Mouse (Mus musculus) embryonic facial prominence, embryonic 12.5 days (tissue): ENCODE data around the gene Cramp1l. TPM values are rescaled to one million over a fixed set of nuclear protein-coding genes. Genes with fewer than 3 reads are reported as not detected.
A peak's percentile ranks its signal among the peaks of the same experiment; 100 is the strongest.

Experiments used
- ATAC-seq: fragments of 200-750 bp; cut with Nextera tagmentation; 2 replicates; pipeline ENCODE4 v1.8.0; 2017; ENCODE audit not compliant: insufficient number of reproducible peaks, insufficient read depth, low FRiP score, low TSS enrichment
- H3K27ac ChIP-seq: fragments of 300-500 bp; sonication (generic); 2 replicates; pipeline ENCODE4 v1.5.1; 2016; ENCODE audit warnings: mild to moderate bottlenecking
- H3K27me3 ChIP-seq: fragments of 300-500 bp; sonication (generic); 2 replicates; pipeline ENCODE4 v1.6.1; 2016; ENCODE audit warnings: mild to moderate bottlenecking, moderate library complexity
- H3K36me3 ChIP-seq: fragments of 300-500 bp; sonication (generic); 2 replicates; pipeline ENCODE4 v1.6.1; 2016; ENCODE audit warnings: mild to moderate bottlenecking
- H3K4me1 ChIP-seq: fragments of 300-500 bp; sonication (generic); 2 replicates; pipeline ENCODE4 v1.6.1; 2016
- H3K4me2 ChIP-seq: fragments of 300-500 bp; sonication (generic); replicated peaks from 2 replicates; pipeline ENCODE4 v1.6.1; 2016; ENCODE audit warnings: mild to moderate bottlenecking, moderate library complexity
- H3K4me3 ChIP-seq: fragments of 300-500 bp; sonication (generic); 2 replicates; pipeline ENCODE4 v1.5.1; 2016; ENCODE audit warnings: mild to moderate bottlenecking
- H3K9ac ChIP-seq: fragments of 300-500 bp; sonication (generic); 2 replicates; pipeline ENCODE4 v1.6.1; 2016; ENCODE audit warnings: mild to moderate bottlenecking, moderate library complexity
- H3K9me3 ChIP-seq: fragments of 300-500 bp; sonication (generic); 2 replicates; pipeline ENCODE4 v1.6.1; 2016; ENCODE audit warnings: mild to moderate bottlenecking, moderate library complexity
- WGBS: fragments of 180-500 bp; shearing (Covaris S2); methylation state at CpG from one replicate; pipeline ENCODE4 v1.1.7; 2016; 5-methylcytosine and 5-hydroxymethylcytosine counted together
- polyA plus RNA-seq: library from polyadenylated mRNA; unstranded; fragments of >200 nt; fragmentation: Nextera tagmentation; extraction: Ambion mirVana; gene quantifications from 2 replicates; pipeline ENCODE4 v1.2.1, GENCODE M21; 2016

Gene Cramp1l
- 10.5 and 12.0 TPM in 2 replicates for polyA plus RNA-seq

DNA sequence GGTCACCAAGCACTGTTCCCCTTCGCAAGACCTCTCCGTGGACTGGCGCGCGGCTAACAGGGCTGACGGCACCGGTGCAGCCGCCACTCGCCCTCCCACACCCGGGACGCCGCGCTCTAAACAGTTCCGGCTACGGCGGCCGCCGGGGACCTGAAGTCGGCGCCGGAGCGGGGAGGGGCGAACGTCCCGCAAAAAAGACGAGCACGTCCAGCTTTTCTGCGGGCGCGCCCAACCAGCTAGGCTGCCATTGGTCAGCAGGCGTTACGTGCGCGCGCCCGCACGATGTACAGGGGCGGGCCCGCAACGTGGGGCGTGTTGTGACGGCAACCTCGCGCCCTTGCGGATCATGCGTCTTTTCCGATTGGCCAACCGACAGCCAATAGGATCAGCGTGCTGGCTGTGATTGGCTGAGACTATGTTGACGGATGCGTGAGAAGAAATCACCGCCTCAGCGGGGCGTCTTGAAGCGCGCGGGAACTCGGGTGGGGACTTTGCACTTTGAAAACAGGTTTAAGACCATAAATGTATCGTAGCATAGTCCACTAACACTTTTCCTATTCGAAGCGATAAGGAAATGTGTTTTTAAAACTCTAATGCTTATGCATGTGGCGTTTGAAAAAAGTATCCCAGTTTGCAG is at the start of gene Cramp1l, which contains the start of gene Ift140:
Gene Cramp1l, minus strand, starts transcription at position 134 of the 637 bp plus-strand sequence.
Gene Ift140, plus strand, starts transcription at position 431 of the 637 bp plus-strand sequence.
- peak within 1 kb of the TSS; percentile 80 for H3K27ac ChIP-seq
- H3K4me3 ChIP-seq, result peak within 1 kb of the TSS; percentile 85
- under 1% methylated on average over 62 of the region's 62 CpGs for WGBS
- H3K9ac ChIP-seq, result peak within 1 kb of the TSS; percentile 97
- H3K4me1 ChIP-seq, result peaks cover 13% of the 10 kb centered on the region
- H3K36me3 ChIP-seq, result peaks cover 32% of the 10 kb centered on the region
- peak within 1 kb of the TSS; percentile 92 for H3K4me2 ChIP-seq
- no peaks in the 10 kb centered on the region for H3K9me3 ChIP-seq
- peak; percentile 97 for ATAC-seq
- no peaks in the 10 kb centered on the region for H3K27me3 ChIP-seq

DNA sequence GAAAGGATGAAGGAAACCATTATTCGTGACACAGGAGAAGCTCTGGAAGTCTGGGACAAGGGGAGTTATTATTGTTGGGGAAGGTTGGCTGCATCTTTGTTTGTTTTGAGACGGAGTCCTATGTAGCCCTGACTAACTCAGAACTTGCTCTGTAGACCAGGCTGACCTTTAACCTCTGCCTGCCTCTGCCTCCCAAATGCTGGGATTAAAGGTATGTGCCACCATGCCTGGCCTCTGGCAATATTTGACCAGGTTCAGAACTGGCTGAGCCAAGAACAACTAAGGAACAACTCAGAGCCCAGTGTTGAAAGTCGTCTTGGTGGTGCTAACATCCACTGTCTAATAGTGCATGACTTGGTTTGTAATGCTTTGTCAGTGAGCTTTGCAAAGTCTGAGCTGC is 49.6 kb upstream of the Cramp1l start:
- WGBS, result 80% methylated on average over 3 of the region's 3 CpGs
- Histone ChIP-seq H3K27ac (no peak overlapping the region), H3K9me3 (no peaks in the 10 kb centered on the region), H3K4me3 (no peak overlapping the region), H3K36me3 (peaks cover 22% of the 10 kb centered on the region), H3K4me1 (no peaks in the 10 kb centered on the region), H3K27me3 (no peaks in the 10 kb centered on the region), H3K9ac (no peak overlapping the region), H3K4me2 (no peak overlapping the region)
- ATAC-seq, result no peak

DNA sequence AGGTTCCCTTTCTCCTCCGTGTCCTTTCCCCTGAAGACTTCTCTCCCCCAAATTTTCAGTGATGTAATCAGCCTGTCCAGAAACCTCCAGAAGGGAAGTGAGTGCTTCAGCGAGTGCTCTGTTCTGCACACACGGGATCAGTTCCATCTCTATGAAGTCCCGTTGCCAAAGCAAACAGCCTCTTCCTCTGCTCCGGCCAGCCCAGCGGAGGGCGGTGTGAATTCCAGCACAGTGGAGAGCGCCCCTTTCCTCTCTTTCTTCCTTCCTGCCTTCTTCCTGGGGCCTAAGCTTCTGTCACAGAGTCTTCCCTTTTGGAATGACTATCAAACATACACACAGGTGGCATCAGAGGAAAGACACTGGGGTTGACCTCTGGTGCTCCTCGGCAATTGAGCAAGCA is 48.8 kb upstream of the Cramp1l start:
- Histone ChIP-seq H3K27me3 (no peaks in the 10 kb centered on the region), H3K27ac (no peak overlapping the region), H3K36me3 (peaks cover 29% of the 10 kb centered on the region), H3K4me3 (no peak overlapping the region), H3K4me1 (no peaks in the 10 kb centered on the region), H3K9me3 (no peaks in the 10 kb centered on the region), H3K4me2 (no peak overlapping the region), H3K9ac (no peak overlapping the region)
- ATAC-seq, result no peak
- 74% methylated on average over 9 of the region's 9 CpGs for WGBS

DNA sequence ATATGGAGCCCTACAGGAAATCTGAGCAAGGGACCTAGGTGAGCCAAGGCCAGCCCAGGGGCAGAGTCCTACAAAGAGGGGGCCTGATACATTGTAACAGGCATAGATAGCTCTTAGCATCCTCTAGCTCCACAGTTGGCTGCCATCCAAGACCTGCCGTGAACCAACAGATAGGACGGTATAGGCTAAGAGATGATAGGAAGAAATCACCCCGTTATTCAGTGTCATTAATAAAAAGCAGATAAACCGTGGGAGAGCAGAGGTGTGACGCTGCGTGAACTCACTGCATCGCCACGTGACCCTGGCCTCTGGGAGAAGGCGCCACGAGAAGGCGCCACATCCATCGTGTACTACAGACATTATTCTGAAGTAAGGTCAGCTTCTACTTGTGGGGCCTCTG is 48.3 kb upstream of the Cramp1l start:
- ATAC-seq, result no peak

DNA sequence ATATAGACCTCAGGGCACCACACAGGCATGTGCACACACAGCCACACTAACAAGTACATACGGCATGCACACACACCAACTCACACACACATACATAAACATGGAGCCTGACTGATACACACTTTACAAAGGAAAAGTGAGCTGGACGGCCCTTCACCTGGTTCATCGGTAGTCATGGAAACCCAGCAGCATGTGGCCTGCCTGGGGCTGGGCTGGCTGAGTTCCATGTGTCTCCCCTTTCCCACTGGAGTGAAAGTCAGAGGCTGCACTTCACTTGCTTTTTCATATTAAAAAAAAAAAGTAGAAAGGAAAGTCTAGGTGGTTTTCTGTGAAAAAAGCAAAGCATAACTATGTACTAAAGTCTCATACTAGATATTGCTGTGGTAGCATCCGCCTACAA is 47.7 kb upstream of the Cramp1l start:
- H3K27ac ChIP-seq, result no peak overlapping the region
- 84% methylated on average over 4 of the region's 4 CpGs for WGBS

More for the DNA sequence above, 48.3 kb upstream of the Cramp1l start:
- no peaks in the 10 kb centered on the region for H3K9me3 ChIP-seq
- H3K36me3 ChIP-seq, result peaks cover 34% of the 10 kb centered on the region
- no peaks in the 10 kb centered on the region for H3K4me1 ChIP-seq
- whole genome bisulfite sequencing, result 90% methylated on average over 12 of the region's 12 CpGs
- H3K9ac ChIP-seq, result no peak overlapping the region
- no peak overlapping the region for H3K27ac ChIP-seq
- H3K4me2 ChIP-seq, result no peak overlapping the region
- H3K4me3 ChIP-seq, result no peak overlapping the region
- no peaks in the 10 kb centered on the region for H3K27me3 ChIP-seq

DNA sequence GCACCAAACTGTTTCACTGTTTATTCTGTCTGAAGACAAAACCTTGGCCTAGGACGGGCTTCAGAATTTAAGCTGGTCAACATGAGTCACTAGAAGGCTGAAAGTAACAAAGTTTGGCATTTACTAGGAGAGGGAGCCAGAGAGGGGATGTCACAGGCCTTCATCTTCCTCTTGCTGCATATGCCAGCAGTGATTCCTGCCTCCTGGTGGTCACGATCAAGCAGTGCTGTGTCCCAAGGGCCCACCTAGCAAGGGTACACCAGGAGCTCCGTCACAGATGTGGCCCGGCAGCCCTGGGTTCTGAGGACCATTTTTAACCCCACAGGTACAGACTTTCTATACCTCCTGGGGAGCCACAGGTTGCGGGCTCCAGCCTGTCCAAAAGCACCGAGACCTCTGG is 41.5 kb upstream of the Cramp1l start:
- Histone ChIP-seq H3K36me3 (peaks cover 61% of the 10 kb centered on the region), H3K27me3 (no peaks in the 10 kb centered on the region)
- ATAC-seq, result no peak

More for the DNA sequence above, 47.7 kb upstream of the Cramp1l start:
- Histone ChIP-seq H3K9ac (no peak overlapping the region), H3K27me3 (no peaks in the 10 kb centered on the region), H3K4me2 (no peak overlapping the region), H3K4me1 (no peaks in the 10 kb centered on the region), H3K36me3 (peaks cover 38% of the 10 kb centered on the region), H3K9me3 (no peaks in the 10 kb centered on the region), H3K4me3 (no peak overlapping the region)
- no peak for ATAC-seq

DNA sequence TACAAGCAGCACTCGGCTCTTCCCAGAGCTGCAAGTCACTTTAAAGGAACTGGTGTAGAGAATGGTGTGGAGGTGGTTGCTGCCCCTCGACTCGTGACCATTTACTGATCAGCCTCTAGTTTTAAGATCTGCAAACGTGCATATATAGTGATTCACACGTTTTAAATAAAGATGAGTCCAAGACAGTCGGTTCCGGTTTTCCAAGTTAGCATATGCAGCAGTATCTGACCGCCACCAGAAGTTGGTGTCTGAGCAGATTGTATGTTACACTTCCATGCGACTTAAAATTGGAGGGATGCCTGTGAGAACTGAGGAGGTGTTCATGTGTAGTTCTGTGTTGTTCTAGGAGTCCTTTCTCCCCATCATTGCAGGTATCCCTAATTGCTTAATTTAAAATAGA is 37.7 kb upstream of the Cramp1l start:
- Histone ChIP-seq H3K27ac (no peak overlapping the region), H3K4me1 (no peaks in the 10 kb centered on the region), H3K36me3 (peaks cover 40% of the 10 kb centered on the region), H3K9ac (no peak overlapping the region), H3K4me3 (no peak overlapping the region), H3K9me3 (no peaks in the 10 kb centered on the region), H3K27me3 (no peaks in the 10 kb centered on the region), H3K4me2 (no peak overlapping the region)
- no peak for ATAC-seq
- 81% methylated on average over 9 of the region's 9 CpGs for WGBS

More for the DNA sequence above, 41.5 kb upstream of the Cramp1l start:
- Histone ChIP-seq H3K9ac (no peak overlapping the region), H3K4me3 (no peak overlapping the region), H3K4me2 (no peak overlapping the region), H3K4me1 (no peaks in the 10 kb centered on the region), H3K27ac (no peak overlapping the region), H3K9me3 (no peaks in the 10 kb centered on the region)
- 88% methylated on average over 6 of the region's 6 CpGs for WGBS

DNA sequence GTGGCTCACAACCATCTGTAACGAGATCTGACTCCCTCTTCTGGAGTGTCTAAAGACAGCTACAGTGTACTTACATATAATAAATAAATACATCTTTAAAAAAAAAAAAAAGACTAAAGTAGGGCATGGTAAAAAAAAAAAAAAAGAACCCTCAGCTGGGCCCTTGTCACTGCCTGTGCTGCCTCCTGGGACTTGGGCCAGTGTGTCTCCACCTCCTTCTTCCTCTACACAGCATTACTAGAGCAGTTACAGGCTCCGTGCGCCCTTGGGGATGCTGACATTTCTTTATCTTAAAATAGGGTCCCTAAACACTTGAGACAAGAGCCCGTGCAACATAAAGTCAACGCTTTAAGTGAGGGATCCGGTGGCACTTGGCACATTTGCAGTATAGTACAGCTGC is 31.6 kb upstream of the Cramp1l start:
- no peak overlapping the region for H3K27ac ChIP-seq
- H3K9me3 ChIP-seq, result no peaks in the 10 kb centered on the region
- WGBS, result 84% methylated on average over 6 of the region's 6 CpGs
- H3K4me3 ChIP-seq, result no peak overlapping the region
- no peaks in the 10 kb centered on the region for H3K4me1 ChIP-seq
- H3K36me3 ChIP-seq, result peaks cover 34% of the 10 kb centered on the region
- no peak overlapping the region for H3K4me2 ChIP-seq
- H3K9ac ChIP-seq, result no peak overlapping the region
- ATAC-seq, result no peak
- H3K27me3 ChIP-seq, result no peaks in the 10 kb centered on the region

DNA sequence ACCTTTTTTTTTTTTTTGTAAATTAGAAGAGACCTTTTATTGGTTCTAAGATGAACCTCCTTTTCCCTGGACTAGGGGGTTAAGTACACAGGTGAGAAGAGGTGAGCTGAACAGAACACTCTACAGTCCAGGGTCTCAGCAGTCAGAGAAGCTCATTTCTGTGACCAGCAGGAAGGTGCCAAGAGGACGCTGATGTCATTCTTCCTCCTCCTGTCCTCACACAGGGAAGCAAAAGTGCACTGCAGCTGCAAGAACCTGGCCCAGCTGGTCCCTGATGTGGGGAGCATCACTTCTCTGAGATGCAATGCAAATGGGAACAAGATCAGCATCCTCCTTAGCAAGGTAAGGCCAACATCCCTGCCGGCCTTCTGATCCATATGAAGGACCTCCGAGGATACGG is 29.7 kb upstream of the Cramp1l start:
- no peak overlapping the region for H3K4me3 ChIP-seq
- H3K4me2 ChIP-seq, result no peak overlapping the region
- H3K36me3 ChIP-seq, result peaks cover 41% of the 10 kb centered on the region
- 89% methylated on average over 4 of the region's 4 CpGs for WGBS
- H3K27me3 ChIP-seq, result no peaks in the 10 kb centered on the region
- no peaks in the 10 kb centered on the region for H3K9me3 ChIP-seq
- no peak overlapping the region for H3K27ac ChIP-seq
- no peak for ATAC-seq
- H3K9ac ChIP-seq, result no peak overlapping the region
- no peaks in the 10 kb centered on the region for H3K4me1 ChIP-seq

DNA sequence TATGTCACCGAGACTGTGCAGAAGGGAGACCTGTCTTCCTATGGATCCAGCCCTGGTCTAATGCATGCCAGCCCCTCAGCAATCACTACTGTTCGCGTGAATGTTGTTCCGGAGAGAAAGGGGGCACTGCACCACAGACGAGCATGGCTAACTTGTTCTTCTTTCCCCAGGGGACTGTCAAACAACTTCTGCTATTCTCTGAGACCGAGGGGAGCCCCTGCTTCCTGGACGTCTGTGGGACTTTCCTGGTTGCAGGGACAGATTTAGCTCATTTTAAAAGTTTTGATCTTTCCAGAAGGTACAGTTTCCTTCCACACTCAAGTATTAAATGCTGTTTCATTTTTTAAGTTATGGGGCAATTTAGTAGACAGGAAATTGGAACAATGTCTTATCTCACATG is 29.3 kb upstream of the Cramp1l start:
- ATAC-seq, result no peak
- no peak overlapping the region for H3K27ac ChIP-seq

DNA sequence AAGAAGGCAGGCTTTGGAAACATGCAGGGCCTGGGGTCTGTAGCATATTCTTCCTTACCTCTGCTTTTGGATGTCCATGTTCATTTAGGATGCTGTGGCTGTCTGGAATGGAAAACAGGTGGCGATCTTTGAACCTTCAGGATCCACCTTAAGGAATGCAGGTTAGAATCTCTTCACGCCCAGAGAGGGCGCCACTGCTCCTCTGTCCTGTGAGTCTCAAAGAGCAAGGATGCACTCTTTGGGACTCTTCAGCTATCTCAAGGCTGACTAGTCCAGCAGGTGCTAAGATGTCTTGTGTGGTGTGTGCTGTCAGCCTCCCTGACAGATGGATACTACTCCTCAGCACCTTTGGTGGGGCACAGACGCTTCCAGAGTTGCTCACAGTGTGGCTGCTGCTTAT is 20.6 kb upstream of the Cramp1l start:
- Histone ChIP-seq H3K9ac (no peak overlapping the region), H3K9me3 (no peaks in the 10 kb centered on the region), H3K4me3 (no peak overlapping the region), H3K4me2 (no peak overlapping the region), H3K27me3 (no peaks in the 10 kb centered on the region), H3K36me3 (peaks cover 44% of the 10 kb centered on the region), H3K4me1 (no peaks in the 10 kb centered on the region), H3K27ac (no peak overlapping the region)
- no peak for ATAC-seq
- 67% methylated on average over 4 of the region's 4 CpGs for WGBS

More for the DNA sequence above, 29.3 kb upstream of the Cramp1l start:
- Histone ChIP-seq H3K9me3 (no peaks in the 10 kb centered on the region), H3K9ac (no peak overlapping the region), H3K4me1 (no peaks in the 10 kb centered on the region), H3K4me3 (no peak overlapping the region), H3K4me2 (no peak overlapping the region), H3K36me3 (peaks cover 41% of the 10 kb centered on the region), H3K27me3 (no peaks in the 10 kb centered on the region)
- WGBS, result 61% methylated on average over 7 of the region's 7 CpGs

DNA sequence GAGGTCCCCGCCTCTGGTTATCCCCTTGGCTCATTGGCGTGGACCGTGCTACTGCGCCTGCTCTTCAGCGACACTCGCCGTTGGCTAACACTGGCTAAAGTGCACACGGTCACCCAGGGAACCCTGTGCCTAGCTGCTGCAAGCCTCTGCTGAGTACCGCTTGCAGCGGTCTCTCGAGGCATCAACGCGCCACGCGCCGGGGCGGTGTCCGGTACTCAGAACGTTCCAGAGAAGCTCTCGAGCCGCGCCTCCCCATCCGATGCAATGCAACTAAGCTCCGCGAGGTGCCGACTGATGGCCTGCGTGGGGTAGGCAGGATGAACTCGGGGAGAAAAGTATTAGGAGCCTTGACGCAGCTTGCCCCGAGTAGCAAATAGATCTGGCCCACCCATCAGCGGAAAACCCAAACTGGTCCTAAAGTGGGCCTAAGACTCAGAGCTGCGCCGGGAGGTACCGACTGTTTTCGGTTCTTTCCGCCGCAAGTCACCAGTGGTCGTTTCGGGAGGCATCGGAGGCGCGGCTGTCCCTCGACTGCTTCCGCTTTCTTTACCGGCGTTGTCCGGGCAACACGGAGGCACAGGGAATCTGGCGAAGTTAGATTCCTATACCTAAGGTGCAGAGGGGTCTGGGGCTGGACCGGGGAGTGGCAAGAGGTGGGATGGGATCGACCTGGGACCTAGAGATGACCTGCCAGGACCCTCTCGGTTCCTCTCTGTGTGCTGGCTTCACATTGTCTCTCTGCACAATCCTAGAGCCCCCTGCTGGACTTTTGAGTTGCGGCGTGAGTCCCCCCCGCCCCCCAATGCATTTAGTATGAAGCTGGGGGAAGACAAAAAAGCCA is 924 bp upstream of the Cramp1l start:
- H3K36me3 ChIP-seq, result peaks cover 25% of the 10 kb centered on the region
- peaks cover 13% of the 10 kb centered on the region for H3K4me1 ChIP-seq
- H3K27ac ChIP-seq, result peak overlapping the region; percentile 80
- peak; percentile 92 for ATAC-seq
- no peaks in the 10 kb centered on the region for H3K27me3 ChIP-seq
- WGBS, result under 1% methylated on average over 55 of the region's 55 CpGs
- H3K9me3 ChIP-seq, result no peaks in the 10 kb centered on the region
- peak overlapping the region; percentile 69 for H3K9ac ChIP-seq
- H3K4me3 ChIP-seq, result peak overlapping the region; percentile 85
- peak overlapping the region; percentile 92 for H3K4me2 ChIP-seq
